Mouse (Mus musculus): ENCODE data around the gene Gm17428.

GRCm38 (mm10) chr14:54958503-54958902 is 18.2 kb upstream of the Gm17428 start:
- TF ChIP-seq CTCF (IDR thresholded peaks at IDR 0.05; ENCODE audit: extremely low read depth, insufficient read depth, low read length) (no peak), POLR2A (IDR thresholded peaks at IDR 0.05; ENCODE audit: extremely low read depth, insufficient read depth, low read length) (no peak)

Data from cortical plate, adult 2 months (tissue).